Mouse (Mus musculus) T-cell, adult 2 months (primary cell): ENCODE data around the gene Pfdn2.
A peak's percentile ranks its signal among the peaks of the same experiment; 100 is the strongest.

Experiments used
- DNase-seq: peaks from one replicate; pipeline ENCODE4 v3.0.0; 2022; ENCODE audit warnings: low spot score

Gene Pfdn2

GRCm38 (mm10) chr1:171355812-171356340, 10.4 kb downstream of the Pfdn2 start:
- peak; percentile 80 for DNase-seq

GRCm38 (mm10) chr1:171356814-171357213, 11.3 kb downstream of the Pfdn2 start:
- no peak for DNase-seq

GRCm38 (mm10) chr1:171358421-171358820, 13.0 kb downstream of the Pfdn2 start:
- DNase-seq, result peak; percentile 66

- no peak for DNase-seq
These were observed 14.8 kb downstream of the Pfdn2 start for GRCm38 (mm10) chr1:171360253-171360652.

GRCm38 (mm10) chr1:171360656-171361055, 15.2 kb downstream of the Pfdn2 start, which contains the start of gene Klhdc9:
Gene Klhdc9 (minus strand): TSS chr1:171360798.
- peak; percentile 94 for DNase-seq

GRCm38 (mm10) chr1:171361106-171362103, 15.9 kb downstream of the Pfdn2 start:
- peak; percentile 76 for DNase-seq

GRCm38 (mm10) chr1:171365934-171366333, 20.5 kb downstream of the Pfdn2 start:
- no peak for DNase-seq

GRCm38 (mm10) chr1:171369845-171370556, 24.5 kb downstream of the Pfdn2 start, which contains the start of gene Nectin4:
Gene Nectin4 (plus strand): TSS chr1:171370099.
- no peak for DNase-seq

- no peak for DNase-seq
These were observed 27.4 kb downstream of the Pfdn2 start for GRCm38 (mm10) chr1:171372880-171373279.

- DNase-seq, result no peak
These were observed 28.5 kb downstream of the Pfdn2 start for GRCm38 (mm10) chr1:171373946-171374345.

GRCm38 (mm10) chr1:171375646-171376097, 30.2 kb downstream of the Pfdn2 start:
- no peak for DNase-seq

GRCm38 (mm10) chr1:171378298-171378697, 32.8 kb downstream of the Pfdn2 start:
- no peak for DNase-seq

- DNase-seq, result peak; percentile 81
These were observed 34.6 kb downstream of the Pfdn2 start for GRCm38 (mm10) chr1:171379935-171380599.

GRCm38 (mm10) chr1:171382096-171382620, 36.7 kb downstream of the Pfdn2 start:
- no peak for DNase-seq

GRCm38 (mm10) chr1:171384361-171384760, 38.9 kb downstream of the Pfdn2 start:
- no peak for DNase-seq

GRCm38 (mm10) chr1:171385171-171385570, 39.7 kb downstream of the Pfdn2 start:
- no peak for DNase-seq

GRCm38 (mm10) chr1:171387099-171387498, 41.6 kb downstream of the Pfdn2 start:
- DNase-seq, result peak; percentile 55

- peak; percentile 98 for DNase-seq
These were observed 43.1 kb downstream of the Pfdn2 start, which contains the start of gene Arhgap30 for GRCm38 (mm10) chr1:171388376-171389102. Gene Arhgap30 (plus strand): TSS chr1:171388954.

GRCm38 (mm10) chr1:171390101-171390500, 44.6 kb downstream of the Pfdn2 start:
- DNase-seq, result peak; percentile 89

GRCm38 (mm10) chr1:171401821-171402220, 56.4 kb downstream of the Pfdn2 start:
- no peak for DNase-seq

- no peak for DNase-seq
These were observed 57.5 kb downstream of the Pfdn2 start for GRCm38 (mm10) chr1:171402991-171403390.
